Mouse (Mus musculus) small intestine, adult 2 months (tissue): ENCODE data around the gene Nav2. TPM values are rescaled to one million over a fixed set of nuclear protein-coding genes. Genes with fewer than 3 reads are reported as not detected.

Experiments
- H3K27ac ChIP-seq: fragments of 200-500 bp; 2 replicates; pipeline ENCODE4 v1.5.1; 2012; ENCODE audit warnings: low read depth, low read length, control low read depth, inconsistent platforms; ENCODE audit not compliant: insufficient read depth
- H3K27me3 ChIP-seq: fragments of 200-500 bp; 2 replicates; pipeline ENCODE4 v1.6.1; 2012; ENCODE audit warnings: mild to moderate bottlenecking, moderate library complexity, low read length, inconsistent platforms; ENCODE audit not compliant: control insufficient read depth, insufficient read depth
- H3K36me3 ChIP-seq: fragments of 200-500 bp; 2 replicates; pipeline ENCODE4 v1.6.1; 2012; ENCODE audit warnings: mild to moderate bottlenecking, low read length, control low read depth, inconsistent platforms; ENCODE audit not compliant: control insufficient read depth, insufficient read depth
- H3K4me1 ChIP-seq: fragments of 200-500 bp; 2 replicates; pipeline ENCODE4 v1.6.1; 2012; ENCODE audit warnings: low read length, inconsistent platforms, mixed read lengths; ENCODE audit not compliant: control insufficient read depth, insufficient read depth, insufficient read length
- H3K4me3 ChIP-seq: fragments of 200-500 bp; 2 replicates; pipeline ENCODE4 v1.5.1; 2012; ENCODE audit warnings: low read depth, mild to moderate bottlenecking, control low read depth, inconsistent platforms, low read length, moderate library complexity
- CTCF ChIP-seq: fragments of 200-500 bp; IDR thresholded peaks from 2 replicates; pipeline ENCODE4 v1.5.1; 2012; ENCODE audit warnings: low read depth, mild to moderate bottlenecking, control low read depth, inconsistent platforms, low read length, moderate library complexity, mixed read lengths; ENCODE audit not compliant: insufficient replicate concordance, insufficient read length; ENCODE audit errors: extremely low read depth
- POLR2A ChIP-seq: fragments of 200-500 bp; IDR thresholded peaks from 2 replicates; pipeline ENCODE4 v1.6.1; 2012; ENCODE audit warnings: low read depth, mild to moderate bottlenecking, control low read depth, inconsistent platforms, low read length, moderate library complexity
- WGBS: fragments of 180-500 bp; shearing (Covaris S2); methylation state at CpG from one replicate; pipeline ENCODE4 v1.1.7; 2018; 5-methylcytosine and 5-hydroxymethylcytosine counted together
- polyA plus RNA-seq: library from polyadenylated mRNA; depleted of rRNA; stranded (reverse); fragments of >200 nt; gene quantifications from 2 replicates; pipeline ENCODE4 v1.2.3, GENCODE M21; 2012

Gene Nav2
- polyA plus RNA-seq, 1 experiment, result 8.5 TPM

- no peaks in the 10 kb centered on the region for H3K4me1 ChIP-seq
- WGBS, result 90% methylated on average over 3 of the region's 3 CpGs
- 0 out of 2 replicates have a peak, but pooled peaks cover 2% of the 10 kb centered on the region for H3K36me3 ChIP-seq
- H3K4me3 ChIP-seq, result no peak overlapping the region
- TF ChIP-seq CTCF (no peak), POLR2A (no peak)
- no peak overlapping the region for H3K27ac ChIP-seq
- H3K27me3 ChIP-seq, result no peaks in the 10 kb centered on the region
Observed at GRCm38 (mm10) chr7:49542135-49542534, 633.6 kb downstream of the Nav2 start.

GRCm38 (mm10) chr7:49544775-49545705 is 636.5 kb downstream of the Nav2 start:
- 67% methylated on average over 11 of the region's 11 CpGs for WGBS
- TF ChIP-seq CTCF, result no peak
- no peak for TF ChIP-seq POLR2A

GRCm38 (mm10) chr7:49545706-49546097 is 637.2 kb downstream of the Nav2 start:
- H3K36me3 ChIP-seq, result peaks cover 6% of the 10 kb centered on the region; the same call in 1 of the 2 replicates
- TF ChIP-seq POLR2A, result no peak
- TF ChIP-seq CTCF, result no peak
- no peaks in the 10 kb centered on the region for H3K27me3 ChIP-seq
- H3K4me1 ChIP-seq, result no peaks in the 10 kb centered on the region
- no peak overlapping the region for H3K27ac ChIP-seq
- H3K4me3 ChIP-seq, result no peak overlapping the region
- WGBS, result 92% methylated on average over 15 of the region's 15 CpGs

More at GRCm38 (mm10) chr7:49544775-49545705, 636.5 kb downstream of the Nav2 start:
- Histone ChIP-seq H3K4me3 (no peak overlapping the region), H3K36me3 (peaks cover 6% of the 10 kb centered on the region; the same call in 1 of the 2 replicates), H3K27ac (no peak overlapping the region), H3K4me1 (no peaks in the 10 kb centered on the region), H3K27me3 (no peaks in the 10 kb centered on the region)

- Histone ChIP-seq H3K4me3 (no peak overlapping the region), H3K27ac (no peak overlapping the region), H3K36me3 (peaks cover 8% of the 10 kb centered on the region; the same call in 1 of the 2 replicates), H3K27me3 (no peaks in the 10 kb centered on the region), H3K4me1 (no peaks in the 10 kb centered on the region)
- no peak for TF ChIP-seq POLR2A
- no peak for TF ChIP-seq CTCF
- WGBS, result 89% methylated on average over 11 of the region's 11 CpGs
Observed at GRCm38 (mm10) chr7:49548397-49548796, 639.9 kb downstream of the Nav2 start.

- Histone ChIP-seq H3K27ac (no peak overlapping the region), H3K4me1 (no peaks in the 10 kb centered on the region), H3K36me3 (peaks cover 5% of the 10 kb centered on the region), H3K27me3 (no peaks in the 10 kb centered on the region), H3K4me3 (no peak overlapping the region)
- TF ChIP-seq POLR2A (no peak), CTCF (no peak)
- 68% methylated on average over 11 of the region's 11 CpGs for WGBS
Observed at GRCm38 (mm10) chr7:49553236-49553981, 644.9 kb downstream of the Nav2 start.

GRCm38 (mm10) chr7:49558240-49558640 is 649.7 kb downstream of the Nav2 start:
- Histone ChIP-seq H3K4me1 (no peaks in the 10 kb centered on the region), H3K27me3 (no peaks in the 10 kb centered on the region), H3K4me3 (no peak overlapping the region), H3K27ac (no peak overlapping the region), H3K36me3 (peaks cover 8% of the 10 kb centered on the region)
- TF ChIP-seq CTCF (no peak), POLR2A (no peak)
- WGBS, result 84% methylated on average over 12 of the region's 12 CpGs

GRCm38 (mm10) chr7:49558895-49559294 is 650.4 kb downstream of the Nav2 start:
- WGBS, result 80% methylated on average over 5 of the region's 5 CpGs
- no peaks in the 10 kb centered on the region for H3K4me1 ChIP-seq
- H3K4me3 ChIP-seq, result no peak overlapping the region
- H3K27ac ChIP-seq, result no peak overlapping the region
- peaks cover 8% of the 10 kb centered on the region for H3K36me3 ChIP-seq
- TF ChIP-seq CTCF, result no peak
- TF ChIP-seq POLR2A, result no peak
- H3K27me3 ChIP-seq, result no peaks in the 10 kb centered on the region
